Mouse (Mus musculus) megakaryocyte progenitor cell, adult 5-6 weeks (primary cell): Measurements from ENCODE around the gene Cylc2. TPM values are rescaled to one million over a fixed set of nuclear protein-coding genes. Genes with fewer than 3 reads are reported as not detected.

Experiments used
- ATAC-seq: replicated peaks from 2 replicates; pipeline ENCODE4 v1.8.0; 2016; ENCODE audit warnings: mild to moderate bottlenecking, moderate TSS enrichment, inconsistent platforms; ENCODE audit not compliant: poor library complexity
- total RNA-seq, 2 experiments: library from RNA; stranded (forward) in 1 of 2; stranded (reverse) in 1 of 2; fragments of 157-497, 149-512 nt in 1 of 2; fragments of 200-1000 nt in 1 of 2; gene quantifications; 2 replicates each; pipeline versions ENCODE4 v1.2.3 to v1.2.4; 2015 to 2017

The Cylc2 gene
- total RNA-seq (2015) = not detected in 2 replicates
- not detected in 2 replicates for total RNA-seq (2017)

- ATAC-seq = no peak
Measured at GRCm38 (mm10) chr4:51216378-51216777, at the start of gene Cylc2. Gene Cylc2, plus strand, starts transcription at chr4:51216678.
